Mouse (Mus musculus): Measurements from ENCODE around the gene Gm527.

DNA sequence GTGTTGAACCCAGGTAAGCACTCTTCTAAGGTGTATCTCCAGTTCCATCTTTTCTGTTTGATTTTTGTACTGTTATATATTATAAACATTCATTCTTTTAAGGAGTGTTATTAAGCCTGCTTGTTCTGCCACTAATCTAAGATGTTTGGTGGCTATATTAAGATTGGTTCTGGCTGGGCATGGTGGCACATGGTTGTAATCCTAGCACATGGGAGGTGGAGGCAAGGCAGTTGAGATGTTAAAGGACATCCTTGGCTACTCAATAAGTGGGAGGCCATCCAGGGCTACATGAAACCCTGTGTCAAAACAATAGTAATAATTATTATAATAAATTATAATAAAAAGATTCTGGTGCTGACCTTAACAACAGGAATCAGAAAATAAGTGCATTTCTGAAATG is 53.7 kb downstream of the Gm527 start:
- no peak for TF ChIP-seq GATA1 (IDR thresholded peaks at IDR 0.05; ENCODE audit: borderline replicate concordance, low read length)
- no peak for TF ChIP-seq FLI1 (IDR thresholded peaks at IDR 0.05; ENCODE audit: low read length)

Data from megakaryocyte, embryonic 14.5 days (primary cell).